Mouse (Mus musculus): ENCODE measurements at regions not wholly inside any gene's neighbourhood (a gene's known extent, or its start where the extent isn't known, plus 50 kb on each side); places are given as distances from the start of the nearest gene placed in this dataset.

DNA sequence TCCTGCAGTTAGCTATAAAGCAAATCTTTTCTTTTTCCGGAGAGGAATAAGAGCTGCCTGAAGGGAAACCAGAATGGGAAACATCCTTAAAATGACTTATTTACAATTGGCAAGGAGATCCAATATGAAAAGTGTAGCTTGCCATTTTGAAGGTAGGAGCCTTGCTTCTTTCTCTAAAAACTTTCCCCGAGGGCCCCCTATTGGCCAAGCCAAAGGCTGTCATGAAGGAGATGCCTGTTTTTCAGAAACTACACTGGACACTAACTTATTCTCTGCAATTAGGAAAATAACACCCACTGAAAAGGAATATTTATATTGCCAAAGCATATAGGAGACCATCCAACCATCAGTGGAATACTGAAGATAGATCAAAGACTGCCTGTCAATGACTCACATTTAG is 312.8 kb upstream of the Thrb start:
- no peaks in the 10 kb centered on the region for H3K36me3 ChIP-seq (ENCODE audit: control insufficient read depth, insufficient read depth, low read length)

DNA sequence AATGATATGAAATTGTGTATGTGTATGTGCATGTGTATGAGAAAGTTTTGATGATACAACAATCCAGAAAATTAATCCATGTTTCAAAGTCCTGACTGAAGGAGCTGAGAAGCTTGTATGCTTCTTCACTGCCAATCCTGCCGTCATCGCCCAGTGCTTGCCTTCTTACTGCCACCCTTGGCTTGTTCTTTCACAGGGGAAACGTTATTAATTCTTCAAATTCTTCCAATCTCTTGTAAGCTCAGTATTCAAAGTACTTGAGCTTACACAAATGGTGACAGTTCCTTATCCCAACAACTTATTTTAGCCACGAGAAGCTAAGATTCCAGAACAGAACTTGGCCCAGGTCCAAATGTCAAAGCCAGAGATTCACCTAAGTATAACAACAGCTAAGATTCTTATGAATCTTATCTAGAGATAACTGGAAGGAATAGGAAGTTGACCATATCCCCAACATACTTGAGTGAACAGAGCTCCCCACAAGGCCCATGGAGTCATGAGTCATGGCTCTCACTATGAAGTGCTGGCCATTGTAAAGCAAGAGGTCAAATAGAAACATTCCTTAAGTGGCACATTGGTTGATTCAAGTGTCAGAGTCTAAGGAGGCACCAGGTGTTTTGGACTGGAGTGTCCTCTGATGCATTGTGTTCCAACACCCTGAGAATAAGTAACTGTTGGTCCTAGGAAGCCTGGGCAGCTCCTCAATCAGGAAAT is 307.6 kb upstream of the Thrb start:
- TF ChIP-seq POLR2A (IDR thresholded peaks at IDR 0.05; ENCODE audit: low read depth, low read length) (no peak), CTCF (IDR thresholded peaks at IDR 0.05; ENCODE audit: extremely low read depth, insufficient read depth, insufficient read length, insufficient replicate concordance) (no peak)
- Histone ChIP-seq H3K27me3 (ENCODE audit: control insufficient read depth, insufficient read depth, low read length) (no peaks in the 10 kb centered on the region), H3K27ac (ENCODE audit: insufficient read depth, low read length) (no peak overlapping the region), H3K4me3 (ENCODE audit: extremely low read depth, insufficient read depth, insufficient read length) (no peak overlapping the region), H3K4me1 (ENCODE audit: control insufficient read depth, insufficient read depth, insufficient read length) (no peaks in the 10 kb centered on the region), H3K36me3 (ENCODE audit: control insufficient read depth, insufficient read depth, low read length) (no peaks in the 10 kb centered on the region)
- no peak for DNase-seq (ENCODE audit: low read depth in 1 of 2, low spot score in 2 of 2)
- WGBS: 87% methylated on average over 4 of the region's 4 CpGs

More for the DNA sequence above, 312.8 kb upstream of the Thrb start:
- WGBS: 74% methylated on average over 2 of the region's 2 CpGs
- Histone ChIP-seq H3K27ac (ENCODE audit: insufficient read depth, low read length) (no peak overlapping the region), H3K4me1 (ENCODE audit: control insufficient read depth, insufficient read depth, insufficient read length) (no peaks in the 10 kb centered on the region), H3K27me3 (ENCODE audit: control insufficient read depth, insufficient read depth, low read length) (no peaks in the 10 kb centered on the region), H3K4me3 (ENCODE audit: extremely low read depth, insufficient read depth, insufficient read length) (no peak overlapping the region)
- TF ChIP-seq CTCF (IDR thresholded peaks at IDR 0.05; ENCODE audit: extremely low read depth, insufficient read depth, insufficient read length, insufficient replicate concordance) (no peak), POLR2A (IDR thresholded peaks at IDR 0.05; ENCODE audit: low read depth, low read length) (no peak)
- no peak for DNase-seq (ENCODE audit: low read depth in 1 of 2, low spot score in 2 of 2)

DNA sequence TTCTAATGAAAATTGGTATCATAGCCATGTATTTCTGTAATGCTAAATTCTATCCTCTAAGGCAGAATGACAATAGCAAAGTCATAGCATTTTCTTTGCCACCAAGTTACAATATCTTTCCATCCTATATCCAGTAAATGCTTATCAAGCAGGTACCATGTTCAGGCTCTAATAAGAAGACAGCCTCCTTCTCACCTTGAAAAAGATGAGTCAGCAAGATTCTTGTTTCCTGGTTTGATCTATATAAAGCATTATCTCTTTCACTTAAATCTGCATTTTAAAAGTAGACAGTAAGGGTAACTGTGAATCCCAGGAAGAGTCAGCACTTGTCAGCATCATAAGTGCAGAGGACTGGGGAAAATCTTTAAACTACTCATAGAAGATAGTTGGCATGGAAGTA is 298.2 kb upstream of the Thrb start:
- H3K27ac ChIP-seq (ENCODE audit: insufficient read depth, low read length): no peak overlapping the region
- no peaks in the 10 kb centered on the region for H3K36me3 ChIP-seq (ENCODE audit: control insufficient read depth, insufficient read depth, low read length)
- TF ChIP-seq CTCF (IDR thresholded peaks at IDR 0.05; ENCODE audit: extremely low read depth, insufficient read depth, insufficient read length, insufficient replicate concordance) (no peak), POLR2A (IDR thresholded peaks at IDR 0.05; ENCODE audit: low read depth, low read length) (no peak)
- H3K4me3 ChIP-seq (ENCODE audit: extremely low read depth, insufficient read depth, insufficient read length): no peak overlapping the region
- no peak for DNase-seq (ENCODE audit: low read depth in 1 of 2, low spot score in 2 of 2)
- H3K27me3 ChIP-seq (ENCODE audit: control insufficient read depth, insufficient read depth, low read length): no peaks in the 10 kb centered on the region
- no peaks in the 10 kb centered on the region for H3K4me1 ChIP-seq (ENCODE audit: control insufficient read depth, insufficient read depth, insufficient read length)

DNA sequence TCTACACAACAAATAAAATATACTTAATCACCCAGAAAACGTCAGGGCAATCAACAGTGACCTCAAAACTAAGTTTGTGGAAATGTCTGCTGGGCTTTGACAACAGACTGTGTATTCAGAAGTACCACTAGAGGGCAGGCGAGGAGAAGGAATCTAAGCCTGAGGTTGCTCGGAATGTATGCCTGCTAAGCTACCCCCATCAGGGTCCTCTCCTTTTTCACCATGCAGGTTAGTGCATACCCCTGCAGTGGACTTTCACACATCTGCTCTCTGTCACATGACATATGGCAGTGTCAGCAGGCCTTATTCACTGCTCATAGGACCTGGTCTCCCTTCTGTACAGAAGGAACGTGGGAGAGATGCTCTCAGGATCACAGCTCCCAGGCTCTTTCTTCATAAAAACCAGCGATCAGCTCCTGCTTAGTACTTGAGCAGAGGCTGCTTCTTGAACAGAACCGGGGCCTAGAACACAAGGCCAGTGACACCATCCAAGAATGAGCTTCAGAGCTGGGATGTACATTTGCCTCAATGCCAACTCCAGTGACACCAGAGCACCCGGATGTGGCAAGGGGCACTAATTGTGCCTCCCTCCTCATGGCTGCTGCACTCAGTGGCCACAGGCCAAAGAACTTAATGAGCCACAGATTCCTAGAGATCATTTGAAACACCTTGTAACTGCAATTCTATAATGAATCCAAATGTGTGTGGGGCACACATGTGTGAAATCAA is 257.1 kb upstream of the Thrb start:
- no peaks in the 10 kb centered on the region for H3K27me3 ChIP-seq (ENCODE audit: control insufficient read depth, insufficient read depth, low read length)
- WGBS: 51% methylated on average over 7 of the region's 7 CpGs
- peak; percentile 17 to 27 for DNase-seq (ENCODE audit: low read depth in 1 of 2, low spot score in 2 of 2)
- peak; percentile 36; the same call in 1 of the 2 replicates for TF ChIP-seq CTCF (IDR thresholded peaks at IDR 0.05; ENCODE audit: extremely low read depth, insufficient read depth, insufficient read length, insufficient replicate concordance)
- TF ChIP-seq POLR2A (IDR thresholded peaks at IDR 0.05; ENCODE audit: low read depth, low read length): no peak
- no peaks in the 10 kb centered on the region for H3K36me3 ChIP-seq (ENCODE audit: control insufficient read depth, insufficient read depth, low read length)
- no peak overlapping the region for H3K4me3 ChIP-seq (ENCODE audit: extremely low read depth, insufficient read depth, insufficient read length)
- no peak overlapping the region for H3K27ac ChIP-seq (ENCODE audit: insufficient read depth, low read length)
- no peaks in the 10 kb centered on the region for H3K4me1 ChIP-seq (ENCODE audit: control insufficient read depth, insufficient read depth, insufficient read length)

DNA sequence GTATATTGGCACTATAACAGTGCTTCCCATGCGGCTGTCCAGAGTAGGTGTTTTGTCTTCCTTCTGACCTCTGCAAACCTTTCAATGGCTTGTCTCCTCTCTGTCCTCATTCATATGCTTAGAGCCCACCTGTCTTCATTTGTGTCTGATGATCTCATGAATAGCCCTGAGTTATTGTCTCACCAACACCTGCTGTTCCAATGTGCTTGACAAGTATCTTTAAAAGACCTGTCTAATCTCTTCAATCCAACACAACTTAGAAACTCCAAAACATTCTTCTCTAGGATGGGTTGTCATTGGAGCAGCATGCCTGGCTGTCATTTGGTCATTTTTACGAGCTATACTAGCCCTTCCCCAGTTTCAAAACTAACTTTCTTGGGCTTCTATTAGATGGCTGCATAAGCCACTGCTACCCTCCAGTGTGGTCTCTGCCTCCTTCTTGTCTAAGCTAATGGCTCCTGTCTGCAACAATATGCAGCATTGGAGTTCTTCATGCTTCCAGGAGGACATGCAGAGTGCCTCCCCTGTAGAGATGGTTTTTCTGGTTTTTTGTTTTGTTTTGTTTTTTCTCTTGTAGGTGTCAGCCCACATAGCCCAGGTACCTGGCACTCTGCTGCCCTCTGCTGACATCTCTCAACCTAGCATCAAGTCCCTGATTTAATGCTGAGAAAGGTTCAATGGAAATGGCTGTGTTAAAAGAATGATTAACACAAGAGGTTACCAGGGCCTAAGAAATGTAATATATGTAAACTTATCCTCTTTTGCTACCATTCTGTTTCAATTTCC is 254.3 kb upstream of the Thrb start:
- no peaks in the 10 kb centered on the region for H3K36me3 ChIP-seq (ENCODE audit: control insufficient read depth, insufficient read depth, low read length)
- no peak overlapping the region for H3K4me3 ChIP-seq (ENCODE audit: extremely low read depth, insufficient read depth, insufficient read length)
- peak in 1 of 2 experiments; percentile 26 for DNase-seq (ENCODE audit: low read depth in 1 of 2, low spot score in 2 of 2)
- H3K27me3 ChIP-seq (ENCODE audit: control insufficient read depth, insufficient read depth, low read length): no peaks in the 10 kb centered on the region
- H3K4me1 ChIP-seq (ENCODE audit: control insufficient read depth, insufficient read depth, insufficient read length): peaks cover 2% of the 10 kb centered on the region; the same call in 1 of the 2 replicates
- WGBS: 85% methylated on average over 2 of the region's 2 CpGs
- H3K27ac ChIP-seq (ENCODE audit: insufficient read depth, low read length): no peak overlapping the region
- no peak for TF ChIP-seq POLR2A (IDR thresholded peaks at IDR 0.05; ENCODE audit: low read depth, low read length)
- peak; percentile 39; the same call in 1 of the 2 replicates for TF ChIP-seq CTCF (IDR thresholded peaks at IDR 0.05; ENCODE audit: extremely low read depth, insufficient read depth, insufficient read length, insufficient replicate concordance)

DNA sequence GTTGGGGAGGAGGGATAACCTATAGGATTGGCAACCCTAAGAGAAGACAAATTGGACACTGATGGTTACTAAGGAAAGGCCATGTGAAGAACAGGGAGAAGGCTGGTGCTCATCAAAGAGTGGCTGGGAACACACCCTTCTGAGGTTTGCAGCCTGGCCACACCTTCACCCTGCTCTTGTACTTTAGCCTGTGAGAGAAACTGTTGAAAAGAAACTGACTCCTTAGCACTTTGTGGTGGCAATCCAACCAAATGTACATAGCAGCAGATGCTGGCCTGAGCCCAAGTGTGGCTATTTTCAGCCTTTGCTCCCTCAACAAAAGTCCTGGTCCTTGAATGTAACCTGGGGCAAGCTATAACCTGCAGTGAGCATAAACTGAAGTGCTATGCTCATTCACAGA is 253.2 kb upstream of the Thrb start:
- Histone ChIP-seq H3K36me3 (ENCODE audit: control insufficient read depth, insufficient read depth, low read length) (no peaks in the 10 kb centered on the region), H3K27ac (ENCODE audit: insufficient read depth, low read length) (no peak overlapping the region), H3K4me1 (ENCODE audit: control insufficient read depth, insufficient read depth, insufficient read length) (peaks cover 7% of the 10 kb centered on the region; the same call in 1 of the 2 replicates), H3K27me3 (ENCODE audit: control insufficient read depth, insufficient read depth, low read length) (no peaks in the 10 kb centered on the region), H3K4me3 (ENCODE audit: extremely low read depth, insufficient read depth, insufficient read length) (no peak overlapping the region)
- no peak for TF ChIP-seq POLR2A (IDR thresholded peaks at IDR 0.05; ENCODE audit: low read depth, low read length)
- no peak for TF ChIP-seq CTCF (IDR thresholded peaks at IDR 0.05; ENCODE audit: extremely low read depth, insufficient read depth, insufficient read length, insufficient replicate concordance)
- no peak for DNase-seq (ENCODE audit: low read depth in 1 of 2, low spot score in 2 of 2)

All from spleen, adult 2 months (tissue).